Mouse (Mus musculus): ENCODE data around the gene Akap6. TPM values are rescaled to one million over a fixed set of nuclear protein-coding genes. Genes with fewer than 3 reads are reported as not detected.

The Akap6 gene
- polyA plus RNA-seq, 1 experiment from 2014 or later, result 1.2 TPM

DNA sequence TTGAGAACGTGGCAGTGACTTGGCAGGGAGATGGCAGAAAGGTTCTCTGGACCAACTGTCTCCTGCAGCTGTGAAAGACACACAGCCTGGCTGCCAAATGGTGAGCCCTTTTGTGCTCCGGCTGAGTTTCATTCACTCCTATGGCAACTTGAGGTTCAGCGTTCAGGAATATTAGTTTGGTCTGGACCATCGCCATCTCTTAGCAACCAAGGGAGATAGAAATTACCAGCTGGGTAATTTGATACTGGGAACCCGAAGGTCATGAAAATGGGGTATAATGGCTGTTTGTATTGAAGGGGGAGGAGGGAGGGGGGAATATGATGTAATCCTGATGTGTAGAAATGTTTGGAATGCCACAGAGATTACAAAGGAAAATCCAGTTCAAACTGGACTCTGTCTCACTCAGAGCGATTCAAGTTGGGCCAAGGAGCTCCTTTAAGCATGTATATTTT is 136.1 kb downstream of the Akap6 start:
- Histone ChIP-seq H3K4me1 (peaks cover 29% of the 10 kb centered on the region), H3K9ac (no peak overlapping the region), H3K9me3 (no peaks in the 10 kb centered on the region), H3K36me3 (no peaks in the 10 kb centered on the region), H3K27me3 (no peaks in the 10 kb centered on the region), H3K4me2 (replicated peaks) (peak overlapping the region; percentile 27), H3K27ac (peak overlapping the region; percentile 64; the same call in 1 of the 2 replicates), H3K4me3 (no peak overlapping the region)
- peak; percentile 76 for ATAC-seq (ENCODE audit: low FRiP score, low read depth)
- WGBS, result 23% methylated on average over 6 of the region's 6 CpGs

DNA sequence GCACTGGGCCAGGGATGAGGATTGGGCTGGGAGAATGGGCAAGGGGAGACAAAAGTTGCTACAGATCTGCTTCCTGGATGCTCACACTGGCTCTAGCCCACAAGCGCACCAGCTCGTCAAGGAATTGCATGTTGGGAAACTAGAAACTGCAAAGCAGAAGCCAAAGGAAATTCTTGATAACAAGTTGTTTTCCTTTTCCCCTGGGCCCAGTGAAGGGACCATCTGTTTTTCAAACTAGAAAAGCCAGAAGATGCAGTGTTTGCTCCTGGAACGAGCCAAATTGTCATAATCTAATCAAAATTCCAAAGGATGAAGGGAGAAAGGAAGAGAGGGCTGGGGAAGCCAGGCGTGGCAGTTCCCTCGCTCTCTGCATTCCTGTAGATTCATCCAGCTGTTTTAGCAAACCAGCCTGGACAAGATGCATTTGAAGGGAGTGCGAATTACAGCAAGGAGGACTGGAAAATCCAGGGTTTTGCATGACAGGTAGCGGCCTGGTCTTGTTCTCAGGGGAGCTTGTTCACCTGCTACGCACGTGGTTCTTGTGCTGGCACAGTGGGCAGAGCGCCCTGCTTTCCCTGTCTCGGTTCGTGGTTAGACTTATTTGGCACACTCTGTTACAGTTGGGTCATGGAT is 136.8 kb downstream of the Akap6 start:
- 52% methylated on average over 12 of the region's 12 CpGs for WGBS
- Histone ChIP-seq H3K27ac (peak overlapping the region; percentile 66), H3K27me3 (no peaks in the 10 kb centered on the region), H3K36me3 (no peaks in the 10 kb centered on the region), H3K4me1 (peaks cover 29% of the 10 kb centered on the region), H3K9me3 (no peaks in the 10 kb centered on the region), H3K4me3 (no peak overlapping the region), H3K4me2 (replicated peaks) (peak overlapping the region; percentile 27), H3K9ac (no peak overlapping the region)
- ATAC-seq (ENCODE audit: low FRiP score, low read depth), result peak; percentile 30; the same call in 1 of the 2 replicates

DNA sequence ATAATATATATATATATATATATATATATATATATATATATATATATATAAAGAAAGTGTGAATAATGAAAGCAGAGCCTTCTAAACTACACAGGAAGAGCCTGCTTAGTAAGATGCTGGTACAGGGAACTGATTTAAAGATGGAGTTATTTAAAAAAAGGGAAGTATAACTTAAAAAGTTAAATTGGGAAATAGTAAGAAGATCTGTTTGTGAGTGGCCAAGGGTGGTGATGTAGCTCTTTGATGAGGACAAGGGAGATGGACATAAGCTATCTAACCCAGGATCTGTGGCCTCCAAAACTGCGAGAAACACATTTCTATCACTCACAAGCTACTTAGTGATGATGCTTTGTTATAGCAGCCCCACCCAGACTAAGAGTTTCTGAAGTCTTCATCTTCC is 146.8 kb downstream of the Akap6 start:
- ATAC-seq (ENCODE audit: low FRiP score, low read depth), result no peak
- Histone ChIP-seq H3K27me3 (no peaks in the 10 kb centered on the region), H3K36me3 (no peaks in the 10 kb centered on the region), H3K4me1 (0 out of 2 replicates have a peak, but pooled peaks cover 3% of the 10 kb centered on the region), H3K4me3 (no peak overlapping the region), H3K27ac (no peak overlapping the region), H3K9ac (no peak overlapping the region), H3K4me2 (replicated peaks) (no peak overlapping the region), H3K9me3 (no peaks in the 10 kb centered on the region)
- WGBS, result 90% methylated on average over 1 of the region's 1 CpGs

DNA sequence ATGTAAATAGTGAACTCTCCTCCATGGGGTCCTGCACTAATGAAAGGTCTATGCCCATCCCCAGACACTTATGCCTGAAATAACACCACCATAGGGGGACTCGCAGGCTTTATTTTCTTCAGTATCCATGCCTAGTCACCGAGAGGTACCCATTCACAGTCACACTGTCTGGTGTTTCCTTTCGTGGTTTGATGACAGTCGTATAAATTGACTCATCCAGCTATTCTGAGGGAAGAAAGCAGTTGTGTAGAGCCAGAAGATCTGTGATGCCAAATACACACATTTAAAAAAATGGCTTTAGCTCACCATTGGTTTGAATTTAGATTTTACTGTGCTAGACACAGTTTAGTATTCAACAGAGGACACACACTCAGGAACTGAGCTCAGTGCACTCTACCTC is 147.8 kb downstream of the Akap6 start:
- Histone ChIP-seq H3K27ac (no peak overlapping the region), H3K36me3 (no peaks in the 10 kb centered on the region), H3K4me2 (replicated peaks) (no peak overlapping the region), H3K9ac (no peak overlapping the region), H3K4me3 (no peak overlapping the region), H3K4me1 (0 out of 2 replicates have a peak, but pooled peaks cover 3% of the 10 kb centered on the region), H3K9me3 (no peaks in the 10 kb centered on the region), H3K27me3 (no peaks in the 10 kb centered on the region)
- no peak for ATAC-seq (ENCODE audit: low FRiP score, low read depth)
- 87% methylated on average over 4 of the region's 4 CpGs for WGBS

DNA sequence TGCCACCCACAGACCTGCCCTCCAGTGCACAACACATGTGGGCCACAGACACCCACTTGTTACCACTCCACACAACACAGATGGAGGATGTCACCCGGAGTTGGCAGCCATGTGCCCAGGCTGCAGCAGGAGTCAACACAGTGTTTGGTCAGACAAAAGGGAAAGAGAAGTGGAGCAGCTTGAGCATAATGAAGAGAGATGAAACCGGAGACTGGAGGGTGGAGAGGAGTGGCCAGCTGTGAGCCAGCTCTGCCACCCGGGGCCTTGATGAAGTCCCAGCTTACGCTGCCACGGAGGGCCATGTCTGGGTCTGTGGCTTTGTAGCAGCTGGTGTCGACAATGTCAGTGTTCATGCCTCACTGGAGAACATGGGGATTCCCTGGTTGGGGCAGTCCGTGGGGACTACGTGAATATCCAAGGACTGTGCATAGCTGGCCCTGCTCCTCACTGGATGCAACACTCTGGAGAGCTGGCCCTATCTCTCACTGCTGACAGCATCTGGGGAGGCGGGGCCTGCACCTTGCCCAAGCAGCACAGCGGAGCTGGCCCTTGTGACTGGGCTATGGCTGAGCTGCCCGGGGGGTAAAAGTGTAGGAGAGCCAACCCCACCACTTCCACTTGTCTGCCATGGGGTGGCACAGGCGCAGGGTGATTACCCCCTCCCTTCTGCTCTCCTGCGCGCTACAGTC is 148.8 kb downstream of the Akap6 start:
- Histone ChIP-seq H3K27ac (no peak overlapping the region), H3K4me1 (0 out of 2 replicates have a peak, but pooled peaks cover 3% of the 10 kb centered on the region), H3K9ac (no peak overlapping the region), H3K4me2 (replicated peaks) (no peak overlapping the region), H3K36me3 (no peaks in the 10 kb centered on the region), H3K27me3 (no peaks in the 10 kb centered on the region), H3K4me3 (no peak overlapping the region), H3K9me3 (no peaks in the 10 kb centered on the region)
- WGBS, result 58% methylated on average over 14 of the region's 14 CpGs
- ATAC-seq (ENCODE audit: low FRiP score, low read depth), result peak; percentile 44

DNA sequence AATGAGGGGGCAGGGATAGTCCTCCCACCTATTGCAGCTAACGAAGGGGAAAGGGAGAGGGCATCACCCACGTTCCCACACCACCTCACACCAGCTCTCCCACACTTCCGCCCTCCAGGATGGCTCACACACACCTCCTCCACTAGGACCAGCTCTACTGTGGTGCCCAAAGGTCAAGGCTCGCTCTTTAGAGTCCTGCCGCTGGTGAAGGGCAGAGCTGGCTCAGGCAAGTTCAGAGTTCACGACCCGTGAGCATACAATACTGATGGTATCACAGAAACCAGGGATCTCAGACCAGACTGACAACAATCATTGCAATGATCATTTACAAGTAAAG is 149.3 kb downstream of the Akap6 start:
- Histone ChIP-seq H3K9ac (no peak overlapping the region), H3K4me2 (replicated peaks) (no peak overlapping the region), H3K9me3 (no peaks in the 10 kb centered on the region), H3K36me3 (no peaks in the 10 kb centered on the region), H3K27ac (no peak overlapping the region), H3K4me1 (0 out of 2 replicates have a peak, but pooled peaks cover 3% of the 10 kb centered on the region), H3K4me3 (no peak overlapping the region), H3K27me3 (no peaks in the 10 kb centered on the region)
- no peak for ATAC-seq (ENCODE audit: low FRiP score, low read depth)
- 70% methylated on average over 7 of the region's 7 CpGs for WGBS

DNA sequence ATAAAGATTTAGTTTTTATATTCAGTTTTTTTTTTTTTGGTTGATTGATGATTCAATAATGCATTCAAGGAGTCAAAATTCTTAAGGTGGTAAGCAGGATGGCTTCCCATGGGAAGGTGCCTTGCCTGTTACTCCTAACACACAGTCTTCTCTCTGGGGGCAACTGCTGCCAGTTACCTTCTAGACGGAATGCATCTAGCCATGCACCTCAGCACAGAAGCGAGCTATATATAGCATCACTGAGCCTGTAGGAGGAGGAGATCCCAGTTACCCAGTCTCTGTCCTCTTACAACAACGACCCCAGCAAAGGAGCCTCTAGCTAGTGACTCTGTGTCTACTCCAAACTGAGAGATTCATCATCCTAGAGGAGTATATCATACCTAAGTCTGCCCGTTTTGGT is 150.1 kb downstream of the Akap6 start:
- Histone ChIP-seq H3K4me3 (no peak overlapping the region), H3K36me3 (no peaks in the 10 kb centered on the region), H3K4me1 (0 out of 2 replicates have a peak, but pooled peaks cover 3% of the 10 kb centered on the region), H3K4me2 (replicated peaks) (no peak overlapping the region), H3K9me3 (no peaks in the 10 kb centered on the region), H3K27me3 (no peaks in the 10 kb centered on the region), H3K9ac (no peak overlapping the region), H3K27ac (no peak overlapping the region)
- ATAC-seq (ENCODE audit: low FRiP score, low read depth), result no peak
- WGBS, result 78% methylated on average over 4 of the region's 4 CpGs

DNA sequence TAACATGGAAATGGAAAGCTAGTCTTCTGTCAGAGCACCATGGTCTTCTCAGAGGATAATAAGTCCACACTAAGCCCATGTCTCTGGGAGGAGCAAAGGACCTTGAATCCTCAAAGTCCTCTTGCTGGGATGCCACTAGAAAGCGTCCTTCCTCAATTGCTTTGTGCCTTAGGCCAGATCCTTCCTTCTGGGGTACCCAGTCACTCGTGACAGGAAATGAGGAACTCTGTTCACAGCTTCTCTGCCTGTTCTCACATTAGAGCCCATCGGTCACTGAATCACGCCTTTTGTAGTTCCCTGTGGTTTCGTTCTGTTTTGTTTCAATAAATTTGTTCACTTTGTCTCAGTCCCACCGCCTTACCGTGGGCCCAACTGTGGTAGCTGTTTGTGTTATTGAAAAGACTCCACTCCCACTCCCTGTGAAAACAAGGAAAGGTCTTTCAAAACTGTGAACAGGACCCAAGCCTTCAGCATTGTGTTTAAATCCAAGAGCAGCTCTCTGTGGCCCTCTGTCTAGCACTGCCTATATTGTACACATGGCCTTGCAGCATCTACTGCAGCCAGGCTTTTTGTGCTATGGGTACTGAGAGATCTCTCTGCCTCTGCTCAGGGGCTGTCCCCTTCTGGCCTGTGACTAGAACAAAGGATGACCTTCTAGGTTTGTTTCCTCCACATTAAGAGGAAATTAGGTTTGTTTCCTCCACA is 151.3 kb downstream of the Akap6 start:
- H3K27ac ChIP-seq, result no peak overlapping the region
- 0 out of 2 replicates have a peak, but pooled peaks cover 3% of the 10 kb centered on the region for H3K4me1 ChIP-seq

DNA sequence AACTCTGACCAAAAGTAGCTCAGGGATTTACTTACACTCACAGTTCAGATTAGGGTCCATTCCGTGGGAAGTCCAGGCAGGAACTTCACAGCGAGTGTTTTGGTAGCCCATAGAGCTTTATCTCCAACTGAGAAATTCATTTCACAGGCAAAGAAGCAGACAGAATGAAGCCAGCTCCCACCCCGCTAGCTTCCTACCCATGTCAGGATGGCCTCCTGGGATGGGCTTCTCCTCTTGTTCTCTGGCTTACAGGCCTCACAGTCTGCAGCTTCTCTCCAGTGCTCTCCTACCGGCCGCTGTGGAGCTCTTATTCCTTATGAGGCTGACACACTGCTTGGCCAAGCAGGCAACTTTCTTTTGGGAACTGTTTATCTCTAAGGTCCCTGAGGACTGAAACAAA is 152.0 kb downstream of the Akap6 start:
- H3K4me2 ChIP-seq (replicated peaks), result no peak overlapping the region
- H3K9ac ChIP-seq, result no peak overlapping the region
- 0 out of 2 replicates have a peak, but pooled peaks cover 3% of the 10 kb centered on the region for H3K4me1 ChIP-seq
- no peaks in the 10 kb centered on the region for H3K9me3 ChIP-seq
- no peaks in the 10 kb centered on the region for H3K27me3 ChIP-seq
- H3K36me3 ChIP-seq, result no peaks in the 10 kb centered on the region
- WGBS, result 90% methylated on average over 5 of the region's 5 CpGs
- H3K27ac ChIP-seq, result no peak overlapping the region
- ATAC-seq (ENCODE audit: low FRiP score, low read depth), result no peak
- no peak overlapping the region for H3K4me3 ChIP-seq

More for the DNA sequence above, 151.3 kb downstream of the Akap6 start:
- no peaks in the 10 kb centered on the region for H3K36me3 ChIP-seq
- H3K9ac ChIP-seq, result no peak overlapping the region
- 61% methylated on average over 7 of the region's 7 CpGs for WGBS
- no peak overlapping the region for H3K4me2 ChIP-seq (replicated peaks)
- no peak for ATAC-seq (ENCODE audit: low FRiP score, low read depth)
- H3K9me3 ChIP-seq, result no peaks in the 10 kb centered on the region
- no peak overlapping the region for H3K4me3 ChIP-seq
- H3K27me3 ChIP-seq, result no peaks in the 10 kb centered on the region

DNA sequence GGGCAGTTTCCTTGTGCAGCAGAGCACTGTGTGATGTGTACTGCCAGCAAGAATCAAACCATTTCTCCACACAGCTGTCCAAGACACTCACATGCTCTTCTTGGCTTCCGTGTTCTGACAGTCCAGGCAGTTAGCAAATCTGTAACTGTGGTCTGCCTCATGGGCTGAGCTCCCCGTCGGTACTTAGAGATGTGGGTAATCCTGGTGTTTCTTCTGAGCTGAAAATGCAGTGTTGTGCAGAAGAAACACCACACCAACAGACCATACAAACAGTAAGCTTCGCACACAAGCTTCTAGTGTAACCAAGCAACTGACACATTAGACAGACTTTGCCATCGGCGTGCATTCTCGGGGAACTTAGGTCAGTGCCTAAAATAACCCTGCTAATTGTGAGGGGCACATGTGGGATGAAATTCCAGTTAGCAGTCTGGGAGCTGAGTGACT is 155.1 kb downstream of the Akap6 start:
- H3K9ac ChIP-seq, result no peak overlapping the region
- 69% methylated on average over 7 of the region's 7 CpGs for WGBS
- no peaks in the 10 kb centered on the region for H3K4me1 ChIP-seq
- no peaks in the 10 kb centered on the region for H3K27me3 ChIP-seq
- no peaks in the 10 kb centered on the region for H3K9me3 ChIP-seq
- ATAC-seq (ENCODE audit: low FRiP score, low read depth), result 0 out of 2 replicates have a peak, but pooled peaks have one; percentile 57
- no peaks in the 10 kb centered on the region for H3K36me3 ChIP-seq
- no peak overlapping the region for H3K4me3 ChIP-seq
- H3K4me2 ChIP-seq (replicated peaks), result no peak overlapping the region
- H3K27ac ChIP-seq, result no peak overlapping the region

DNA sequence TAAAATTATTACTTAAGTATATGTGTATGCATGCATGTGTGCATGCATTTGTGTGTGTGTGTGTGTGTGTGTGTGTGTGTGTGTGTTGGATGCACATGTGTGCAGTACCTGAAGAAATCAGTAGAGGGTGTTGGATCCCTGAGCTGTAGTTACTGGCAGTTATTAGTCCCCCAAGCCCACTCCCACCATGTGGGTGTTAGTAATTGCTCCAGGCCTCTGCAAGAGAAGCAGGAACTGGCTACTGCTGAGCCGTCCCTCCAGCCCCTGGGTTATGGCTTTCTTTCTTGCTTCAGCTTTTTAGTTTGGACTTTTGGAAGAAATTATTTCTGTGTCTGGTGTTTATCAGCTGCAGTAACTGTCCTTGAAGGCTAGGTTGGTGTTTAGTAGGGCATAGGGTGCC is 156.9 kb downstream of the Akap6 start:
- no peak for ATAC-seq (ENCODE audit: low FRiP score, low read depth)
- Histone ChIP-seq H3K4me3 (no peak overlapping the region), H3K9ac (no peak overlapping the region), H3K4me1 (no peaks in the 10 kb centered on the region), H3K9me3 (no peaks in the 10 kb centered on the region), H3K27me3 (no peaks in the 10 kb centered on the region), H3K27ac (no peak overlapping the region), H3K36me3 (no peaks in the 10 kb centered on the region), H3K4me2 (replicated peaks) (no peak overlapping the region)
- WGBS, result 43% methylated on average over 1 of the region's 1 CpGs

DNA sequence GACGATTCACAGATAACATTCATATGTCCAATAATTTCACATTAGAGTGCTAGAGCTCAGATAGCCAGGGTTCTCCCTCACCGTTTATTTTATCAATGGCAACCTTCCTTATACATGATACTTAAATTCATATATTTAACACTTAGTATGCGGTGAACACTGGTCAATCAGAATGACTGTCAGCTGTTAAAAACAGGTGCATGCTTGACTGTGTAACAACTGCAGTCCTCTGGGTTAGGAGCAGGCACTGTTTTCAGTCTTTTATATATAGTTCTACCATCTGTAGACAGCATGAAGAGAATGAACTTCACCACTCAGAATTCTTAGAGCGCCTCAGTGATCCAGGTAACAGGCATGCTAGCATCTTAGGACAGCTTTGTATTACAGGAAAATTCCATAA is 158.1 kb downstream of the Akap6 start:
- H3K9me3 ChIP-seq, result no peaks in the 10 kb centered on the region
- 82% methylated on average over 4 of the region's 4 CpGs for WGBS
- no peaks in the 10 kb centered on the region for H3K27me3 ChIP-seq
- no peaks in the 10 kb centered on the region for H3K4me1 ChIP-seq
- no peak overlapping the region for H3K27ac ChIP-seq
- no peak overlapping the region for H3K4me2 ChIP-seq (replicated peaks)
- H3K36me3 ChIP-seq, result no peaks in the 10 kb centered on the region
- H3K4me3 ChIP-seq, result no peak overlapping the region
- ATAC-seq (ENCODE audit: low FRiP score, low read depth), result no peak
- H3K9ac ChIP-seq, result no peak overlapping the region

Data from limb, embryonic 13.5 days (tissue).